Mouse (Mus musculus) lung, postnatal 25 days (tissue): ENCODE results near the gene Kansl1l.
"Not testable (repeated sequence)": the region's sequence is repeated elsewhere in the genome, so short reads cannot be mapped to it uniquely, and the experiment has no call there.

Source experiments
- DNase-seq: peaks from one replicate; pipeline ENCODE4 v3.0.0; 2022; ENCODE audit warnings: low spot score

Kansl1l gene

GRCm38 (mm10) chr1:66700149-66700692 is 117.1 kb downstream of the Kansl1l start:
- no peak for DNase-seq

DNA sequence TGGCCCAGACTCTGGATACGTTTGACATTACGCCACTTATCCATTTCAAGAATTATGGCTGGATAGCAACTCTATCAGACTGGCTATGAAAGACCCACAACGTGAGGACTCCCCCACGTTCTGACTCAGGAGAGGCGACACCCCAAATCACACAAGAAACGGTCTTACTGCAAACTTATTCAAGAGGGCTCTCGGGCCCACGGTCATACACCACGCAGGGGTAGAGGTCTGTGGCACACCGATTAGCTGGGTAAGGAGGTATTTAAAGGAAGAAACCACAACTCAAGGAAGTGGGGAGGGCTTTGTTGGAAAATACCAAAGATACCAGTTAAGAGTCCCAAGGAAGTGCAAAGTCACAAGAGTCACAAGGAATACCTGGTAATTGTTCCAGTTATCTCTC is 117.7 kb downstream of the Kansl1l start:
- DNase-seq: not testable (repeated sequence)

DNA sequence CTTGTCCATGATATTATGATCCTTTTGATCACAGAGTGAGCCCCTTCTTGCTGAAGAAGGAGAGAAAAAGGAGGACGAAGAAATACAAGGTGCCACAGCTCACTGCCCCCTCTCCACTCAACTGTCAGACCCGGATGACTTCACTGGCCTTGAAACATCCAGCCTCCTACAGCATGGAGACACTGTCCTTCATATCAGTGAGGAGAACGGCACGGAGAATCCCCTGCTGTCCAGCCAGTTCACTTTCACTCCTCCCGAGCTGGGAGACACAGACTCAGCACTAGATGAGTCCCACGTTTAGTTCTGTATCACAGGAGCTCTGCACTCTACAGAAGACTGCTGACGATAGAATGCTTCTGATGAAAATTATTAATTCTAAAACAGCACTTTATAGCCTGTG is 122.1 kb downstream of the Kansl1l start:
- DNase-seq: no peak

DNA sequence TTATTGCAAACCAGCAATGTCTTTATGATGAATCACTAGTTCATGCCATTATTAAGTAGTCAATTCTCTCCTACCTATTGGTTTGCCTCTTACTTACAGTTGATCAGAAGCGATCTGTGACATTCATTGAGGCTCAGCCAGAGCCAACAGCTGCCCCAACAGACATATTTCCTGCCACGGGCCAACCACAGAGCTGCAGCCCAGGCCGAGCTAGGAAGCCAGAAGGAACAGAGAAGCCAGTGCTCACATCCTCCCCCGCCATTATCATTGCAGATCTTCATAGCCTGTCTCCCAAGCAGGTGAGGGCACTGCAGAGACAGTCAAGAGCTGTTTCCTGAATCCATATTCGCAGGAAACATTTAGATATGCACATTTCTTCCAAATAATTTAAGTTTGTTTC is 123.1 kb downstream of the Kansl1l start:
- no peak for DNase-seq

GRCm38 (mm10) chr1:66692780-66693392 is 124.5 kb downstream of the Kansl1l start:
- DNase-seq: no peak

DNA sequence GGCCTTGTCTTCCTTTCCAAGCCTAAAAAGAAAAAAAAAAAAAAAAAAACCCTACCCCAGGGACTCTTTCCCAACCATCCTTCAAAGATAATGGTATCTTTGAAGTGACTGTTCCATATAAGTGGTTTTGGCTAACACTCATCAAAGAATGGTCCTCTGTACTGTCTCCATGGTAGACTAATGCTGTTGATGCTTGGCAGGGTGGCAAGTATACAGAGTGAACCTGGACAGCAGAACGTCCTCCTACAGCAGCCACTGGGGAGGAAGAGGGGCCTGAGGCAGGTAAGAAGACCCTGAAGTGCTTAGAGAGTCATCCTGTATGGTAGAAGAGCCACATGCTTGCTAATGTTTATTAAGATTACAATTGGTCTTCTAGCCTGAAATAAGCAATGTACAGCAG is 125.1 kb downstream of the Kansl1l start:
- no peak for DNase-seq

DNA sequence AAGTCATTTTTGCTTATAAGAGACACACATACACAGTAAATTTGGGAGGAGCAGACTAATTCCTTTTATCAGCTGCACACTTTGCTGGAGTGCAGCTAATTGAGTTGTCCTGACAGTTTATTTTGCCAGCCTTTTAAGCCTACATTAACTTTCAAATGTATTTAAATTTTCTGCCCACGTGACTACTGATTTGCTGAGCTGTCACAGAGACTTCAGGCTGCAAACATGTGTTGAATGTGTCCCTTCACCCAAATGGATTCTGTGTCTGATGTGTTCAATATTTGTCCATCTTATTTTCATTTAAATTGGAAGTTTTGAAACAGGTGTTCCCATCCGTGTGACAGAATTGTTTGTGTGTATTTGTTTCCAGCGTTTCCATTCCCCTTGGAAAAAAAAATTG is 125.6 kb downstream of the Kansl1l start:
- no peak for DNase-seq

DNA sequence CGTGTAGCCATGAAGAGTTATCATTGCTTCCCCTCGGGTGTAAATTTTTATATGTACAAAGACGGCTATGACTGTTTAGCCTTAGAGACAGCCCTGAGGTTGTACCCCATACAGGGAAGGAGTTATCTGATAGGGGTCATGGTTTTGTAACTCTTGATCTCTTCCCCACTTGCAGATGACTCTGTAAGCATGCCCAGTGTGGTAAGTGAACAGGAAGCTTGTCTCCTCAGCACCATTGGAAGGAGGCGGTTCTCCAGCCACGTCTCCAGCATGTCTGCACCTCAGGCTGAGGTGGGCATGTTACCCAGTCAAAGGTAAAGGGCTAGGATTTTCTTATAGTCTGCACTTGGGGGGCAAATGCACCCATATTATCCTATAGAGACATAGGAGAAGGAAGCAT is 134.4 kb downstream of the Kansl1l start:
- no peak for DNase-seq

DNA sequence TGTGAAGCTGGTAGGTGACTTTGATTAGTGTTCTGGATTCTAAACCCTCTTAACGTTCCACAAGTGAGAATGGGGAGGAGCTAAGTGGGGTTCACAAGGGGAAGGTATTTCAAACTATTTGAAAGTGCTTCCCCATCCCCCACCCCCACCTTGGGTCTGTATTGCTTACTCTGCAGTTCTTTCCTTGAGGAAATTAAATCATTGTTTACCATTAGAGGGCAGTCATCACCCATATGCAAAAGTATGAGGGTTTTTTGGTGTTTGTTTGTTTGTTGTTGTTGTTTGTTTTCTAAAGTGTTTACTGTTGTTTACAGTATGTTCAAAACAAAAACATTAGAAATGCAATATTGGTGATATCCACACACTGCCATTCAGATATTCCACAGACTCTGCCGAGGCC is 138.7 kb downstream of the Kansl1l start:
- DNase-seq: no peak

DNA sequence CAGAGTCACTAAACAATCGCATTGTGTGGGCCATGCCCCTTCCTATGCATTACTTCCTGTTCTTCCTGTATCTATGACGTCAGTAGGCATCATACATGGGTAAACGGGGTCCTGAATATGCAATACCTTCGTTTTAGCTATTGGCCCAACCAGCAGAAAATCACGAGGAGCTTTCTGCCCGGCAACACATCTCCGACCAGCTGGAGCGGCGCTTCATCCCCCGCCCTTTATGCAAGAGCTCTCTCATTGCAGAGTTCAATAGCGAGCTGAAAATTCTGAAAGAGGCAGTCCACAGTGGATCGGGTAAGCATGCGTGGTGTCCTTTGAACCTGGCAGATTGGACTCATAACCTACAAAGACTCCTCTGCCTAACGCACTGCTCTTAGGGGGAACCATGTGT is 139.4 kb downstream of the Kansl1l start:
- no peak for DNase-seq

DNA sequence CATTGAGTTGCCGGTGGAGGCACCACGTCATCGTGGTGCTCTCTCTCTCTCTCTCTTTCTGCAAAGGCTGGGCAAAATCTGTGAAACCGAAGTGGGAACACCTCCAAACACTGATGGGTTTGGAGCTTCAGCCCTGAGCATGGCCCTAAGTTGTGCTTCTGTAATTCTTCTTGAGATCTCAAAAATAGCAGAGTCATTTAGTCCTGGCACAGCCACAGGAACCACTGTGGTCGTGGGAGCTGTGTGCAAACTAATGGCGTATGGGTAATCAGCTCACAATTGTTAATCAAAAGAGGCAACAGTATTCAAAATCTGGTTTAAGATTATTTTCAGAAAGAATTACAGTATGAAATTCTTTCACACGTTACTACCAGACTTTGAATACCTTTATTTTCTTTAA is 144.6 kb downstream of the Kansl1l start:
- DNase-seq: no peak

- DNase-seq: no peak
These were observed 145.9 kb downstream of the Kansl1l start for GRCm38 (mm10) chr1:66671475-66671874.
